In genomic region chr2:157128072-157128471, GRCm38 (mm10) we compare ENCODE assay signal across 10 mouse cellular contexts. TPM values are rescaled to one million over a fixed set of nuclear protein-coding genes. Genes with fewer than 3 reads are reported as not detected.
DNase-seq lines count a peak whose midpoint lies in the region.
"Had no signal": no experiment of that assay in that cellular context is flagged by ENCODE, and none has a peak within 500 bp of the region (broad histone marks: within the 10 kb centered on the region; RNA-seq: fewer than 3 reads in every experiment).

No protein-coding gene starts in this region.

- DNase-seq in adrenal gland, postnatal 10 days, result peak; percentile 17
- no peak for DNase-seq in adrenal gland, postnatal 4 days (ENCODE audit: low spot score in 2 of 2)
- DNase-seq in kidney, postnatal 14 days, result peak; percentile 24
- DNase-seq in kidney, adult 11 months, result no peak
- peak; percentile 13 for DNase-seq in right cerebral cortex, postnatal 4 days
- DNase-seq in right cerebral cortex, adult 18-20 months, result no peak
- DNase-seq in Muller cell, postnatal 12 days (ENCODE audit: inconsistent ontology term), result no peak
- no peak for DNase-seq in adipocyte (ENCODE audit: low spot score)
- DNase-seq: thymus, postnatal 36 days had no signal

RNA-seq across cellular contexts. Expression of gene Samhd1, which starts 7.0 kb away (rescaled TPM):
- 10 to 100 TPM; 26.7 to 31.4 TPM for total RNA-seq in adrenal gland, postnatal 10 days (2021)
- 10 to 100 TPM; 30.8 to 32.6 TPM for total RNA-seq in adrenal gland, postnatal 4 days (2021)

RNA-seq across cellular contexts. Expression of gene Tldc2, which starts 41.2 kb away (rescaled TPM):
- not detected for total RNA-seq in adrenal gland, postnatal 10 days (2021)
- not detected for total RNA-seq in adrenal gland, postnatal 4 days (2021)
- total RNA-seq: megakaryocyte-erythroid progenitor cell, adult 5-6 weeks had no signal

RNA-seq across cellular contexts. Expression of gene Soga1, which starts 49.0 kb away (rescaled TPM):
- total RNA-seq in adrenal gland, postnatal 10 days (2021), result 10 to 100 TPM; 30.3 to 35.9 TPM
- total RNA-seq in adrenal gland, postnatal 4 days (2021), result 10 to 100 TPM; 46.3 to 47.0 TPM

Comparison
In these comparisons a context has a peak if more than half of its experiments do, and no peak if none do; other contexts are left out.
1. DNase-seq: peak in adrenal gland, postnatal 10 days (single experiment), kidney, postnatal 14 days (single experiment) and right cerebral cortex, postnatal 4 days (single experiment); none in adrenal gland, postnatal 4 days (0 of 2), kidney, adult 11 months (single experiment), right cerebral cortex, adult 18-20 months (single experiment), Muller cell, postnatal 12 days (single experiment) and adipocyte (single experiment).